Mouse (Mus musculus) testis, postnatal 14 days (tissue): ENCODE data around the gene Cox14.
"Not testable (repeated sequence)": the region's sequence is repeated elsewhere in the genome, so short reads cannot be mapped to it uniquely, and the experiment has no call there.

Experiments used
- DNase-seq: peaks from one replicate; pipeline ENCODE4 v3.0.0; 2021; ENCODE audit warnings: low spot score

Cox14 gene

GRCm38 (mm10) chr15:99727039-99727438 lies 1.6 kb downstream of the Cox14 start:
- DNase-seq: not testable (repeated sequence)

GRCm38 (mm10) chr15:99727525-99727924 lies 2.1 kb downstream of the Cox14 start:
- no peak for DNase-seq

- DNase-seq: no peak
These were observed 2.8 kb downstream of the Cox14 start for GRCm38 (mm10) chr15:99728211-99728610.

- DNase-seq: no peak
These were observed 3.8 kb downstream of the Cox14 start for GRCm38 (mm10) chr15:99729056-99729783.

GRCm38 (mm10) chr15:99731167-99731566 lies 5.7 kb downstream of the Cox14 start:
- DNase-seq: no peak

GRCm38 (mm10) chr15:99731678-99732077 lies 6.3 kb downstream of the Cox14 start:
- no peak for DNase-seq

- no peak for DNase-seq
These were observed 7.8 kb downstream of the Cox14 start for GRCm38 (mm10) chr15:99733186-99733585.

- peak; percentile 100 for DNase-seq
These were observed 10.2 kb downstream of the Cox14 start for GRCm38 (mm10) chr15:99735631-99736030.

GRCm38 (mm10) chr15:99736675-99737074 lies 11.3 kb downstream of the Cox14 start:
- no peak for DNase-seq

- DNase-seq: no peak
These were observed 14.8 kb downstream of the Cox14 start for GRCm38 (mm10) chr15:99740229-99740628.

- no peak for DNase-seq
These were observed 28.8 kb downstream of the Cox14 start for GRCm38 (mm10) chr15:99754204-99754603.

GRCm38 (mm10) chr15:99767467-99767866 lies 42.0 kb downstream of the Cox14 start:
- no peak for DNase-seq

GRCm38 (mm10) chr15:99768761-99769160 lies 43.3 kb downstream of the Cox14 start:
- DNase-seq: no peak

- no peak for DNase-seq
These were observed 45.6 kb downstream of the Cox14 start for GRCm38 (mm10) chr15:99771004-99771500.

GRCm38 (mm10) chr15:99771601-99772276 lies 46.3 kb downstream of the Cox14 start:
- no peak for DNase-seq

- DNase-seq: peak; percentile 92
These were observed 47.0 kb downstream of the Cox14 start for GRCm38 (mm10) chr15:99772277-99772880.

GRCm38 (mm10) chr15:99772881-99772924 lies 47.3 kb downstream of the Cox14 start, which contains the start of gene Cers5:
TSS of gene Cers5 (minus strand) at chr15:99772885.
- not testable (repeated sequence) for DNase-seq

GRCm38 (mm10) chr15:99772925-99773324 lies 47.5 kb downstream of the Cox14 start:
- no peak for DNase-seq
